Mouse (Mus musculus): ENCODE data around the gene Boll. TPM values are rescaled to one million over a fixed set of nuclear protein-coding genes. Genes with fewer than 3 reads are reported as not detected.
"Not testable (repeated sequence)": the region's sequence is repeated elsewhere in the genome, so short reads cannot be mapped to it uniquely, and the experiment has no call there.

Gene Boll
- polyA plus RNA-seq, 1 experiment from 2014 or later, result 0.32 TPM

DNA sequence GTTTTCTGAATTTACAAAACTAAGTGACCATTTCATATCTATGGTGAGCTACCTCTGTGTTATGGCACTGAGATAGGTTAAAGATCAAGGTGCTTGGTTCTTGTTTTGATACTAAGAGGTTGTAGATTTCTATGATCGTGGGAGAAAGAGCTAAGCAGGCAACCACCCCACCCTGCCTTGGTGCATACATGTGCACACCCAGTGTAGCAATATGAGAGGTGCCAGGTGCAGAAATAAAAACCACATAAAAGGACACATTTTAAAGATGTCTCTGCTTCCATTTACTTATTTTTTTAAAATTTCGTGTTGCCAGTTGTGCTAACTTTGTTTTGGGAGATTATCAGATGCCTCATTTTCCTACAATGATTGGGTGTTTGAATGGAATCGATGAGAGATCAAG is 9.4 kb upstream of the Boll start:
- Histone ChIP-seq H3K9me3 (no peaks in the 10 kb centered on the region), H3K9ac (no peak overlapping the region), H3K4me2 (no peak overlapping the region), H3K36me3 (no peaks in the 10 kb centered on the region), H3K4me3 (replicated peaks) (no peak overlapping the region), H3K27me3 (replicated peaks) (no peaks in the 10 kb centered on the region), H3K4me1 (no peaks in the 10 kb centered on the region), H3K27ac (no peak overlapping the region)
- ATAC-seq (ENCODE audit: insufficient read depth, low FRiP score, low read depth), result no peak
- WGBS, result 84% methylated on average over 3 of the region's 3 CpGs

DNA sequence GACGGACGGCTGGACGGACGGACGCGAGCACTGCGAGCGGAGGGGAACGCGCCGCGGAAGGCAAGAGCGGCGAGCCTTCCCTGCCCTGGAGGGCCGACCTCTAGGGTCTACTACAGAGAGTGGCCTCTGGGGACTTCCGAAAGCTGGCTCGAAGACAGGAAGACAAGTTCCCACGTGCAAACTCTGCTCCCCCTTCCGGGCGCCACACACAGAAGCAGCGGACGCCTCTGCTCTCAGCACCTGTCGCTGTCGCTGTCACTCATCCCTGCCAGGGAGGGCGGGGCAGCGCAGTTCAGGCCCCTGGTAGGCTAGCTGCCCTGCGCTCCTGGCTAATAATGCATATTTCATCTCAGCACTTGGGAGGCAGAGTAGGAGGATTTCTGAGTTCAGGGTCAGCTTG is 317 bp upstream of the Boll start:
- Histone ChIP-seq H3K9me3 (no peaks in the 10 kb centered on the region), H3K4me2 (peak overlapping the region; percentile 71), H3K27ac (no peak overlapping the region), H3K36me3 (no peaks in the 10 kb centered on the region), H3K4me3 (replicated peaks) (peak overlapping the region; percentile 46), H3K9ac (no peak overlapping the region), H3K27me3 (replicated peaks) (peaks cover 17% of the 10 kb centered on the region), H3K4me1 (peaks cover 5% of the 10 kb centered on the region; the same call in 1 of the 2 replicates)
- ATAC-seq (ENCODE audit: insufficient read depth, low FRiP score, low read depth), result peak; percentile 68; the same call in 1 of the 2 replicates
- 2% methylated on average over 26 of the region's 27 CpGs for WGBS

DNA sequence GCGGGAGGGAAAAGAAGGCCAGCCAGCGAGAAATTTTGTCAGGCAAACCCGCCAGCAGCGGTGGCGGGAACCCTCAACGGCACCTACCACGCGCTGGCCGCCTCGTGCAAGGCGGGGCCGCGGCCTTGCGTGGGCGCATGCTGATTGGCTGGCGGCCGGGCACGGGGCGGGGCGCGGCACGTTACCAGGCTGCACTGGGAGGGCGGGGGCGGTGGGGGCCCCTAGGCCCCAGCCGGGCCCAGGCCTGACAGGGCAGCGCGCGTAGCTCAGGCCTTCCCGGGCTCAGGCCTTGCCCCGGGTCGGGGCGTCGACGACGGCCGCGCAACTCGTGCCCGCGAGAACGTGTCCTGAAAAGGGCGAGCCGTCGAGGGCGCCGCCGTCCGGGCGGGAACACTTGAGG is 635 bp downstream of the Boll start:
- ATAC-seq (ENCODE audit: insufficient read depth, low FRiP score, low read depth), result no peak
- peak overlapping the region; percentile 71 for H3K4me2 ChIP-seq
- H3K9me3 ChIP-seq, result no peaks in the 10 kb centered on the region
- no peak overlapping the region for H3K9ac ChIP-seq
- peaks cover 5% of the 10 kb centered on the region; the same call in 1 of the 2 replicates for H3K4me1 ChIP-seq
- WGBS, result 45% methylated on average over 36 of the region's 49 CpGs
- no peaks in the 10 kb centered on the region for H3K36me3 ChIP-seq
- peaks cover 17% of the 10 kb centered on the region for H3K27me3 ChIP-seq (replicated peaks)
- peak overlapping the region; percentile 46 for H3K4me3 ChIP-seq (replicated peaks)
- H3K27ac ChIP-seq, result no peak overlapping the region

DNA sequence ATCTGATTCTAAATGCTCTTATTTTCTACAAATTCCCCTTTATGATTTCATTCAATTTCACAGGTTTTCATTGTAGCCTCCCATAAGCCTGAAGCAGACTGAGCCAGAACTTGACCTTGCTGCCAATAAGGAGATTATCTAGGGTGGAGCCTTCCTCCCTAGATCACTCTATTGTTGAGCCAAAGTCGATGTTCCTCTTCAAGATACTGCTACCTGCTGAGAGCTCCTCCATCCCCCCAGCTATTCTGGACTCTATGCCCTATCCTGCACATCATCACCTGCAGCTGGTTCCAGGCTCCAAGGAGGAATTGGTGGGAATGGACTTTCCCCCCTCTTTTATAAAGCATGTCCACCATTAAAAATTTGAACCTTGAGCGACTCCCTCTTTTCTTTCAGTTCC is 11.4 kb downstream of the Boll start:
- not testable (repeated sequence) for H3K4me1 ChIP-seq; H3K27ac ChIP-seq; H3K27me3 ChIP-seq (replicated peaks); H3K9me3 ChIP-seq; H3K36me3 ChIP-seq; H3K9ac ChIP-seq; H3K4me3 ChIP-seq (replicated peaks); H3K4me2 ChIP-seq; ATAC-seq (ENCODE audit: insufficient read depth, low FRiP score, low read depth)
- 70% methylated on average over 2 of the region's 2 CpGs for WGBS

DNA sequence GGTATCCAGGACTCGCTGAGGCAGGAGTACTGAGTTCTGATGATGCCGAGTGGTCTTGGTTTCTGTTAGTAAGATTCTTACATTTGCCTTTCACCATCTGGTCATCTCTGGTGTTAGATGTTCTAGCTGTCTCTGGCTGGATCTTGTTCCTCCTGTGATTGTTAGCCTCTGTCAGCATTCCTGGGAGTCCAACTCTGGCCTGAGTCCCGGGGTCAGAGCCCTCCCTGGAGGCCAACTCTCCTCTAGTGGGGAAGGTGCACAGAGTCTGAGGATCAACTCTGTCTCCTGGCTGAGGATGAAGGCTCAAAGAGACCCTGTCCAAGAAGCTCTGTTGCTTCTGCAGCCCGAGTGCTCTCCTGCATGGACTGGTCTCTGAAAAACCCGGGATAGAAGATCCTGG is 37.8 kb downstream of the Boll start:
- not testable (repeated sequence) for H3K27me3 ChIP-seq (replicated peaks); H3K9me3 ChIP-seq; ATAC-seq (ENCODE audit: insufficient read depth, low FRiP score, low read depth); H3K4me2 ChIP-seq; H3K9ac ChIP-seq; H3K4me1 ChIP-seq; H3K27ac ChIP-seq; H3K36me3 ChIP-seq; H3K4me3 ChIP-seq (replicated peaks)
- WGBS, result 78% methylated on average over 5 of the region's 5 CpGs

DNA sequence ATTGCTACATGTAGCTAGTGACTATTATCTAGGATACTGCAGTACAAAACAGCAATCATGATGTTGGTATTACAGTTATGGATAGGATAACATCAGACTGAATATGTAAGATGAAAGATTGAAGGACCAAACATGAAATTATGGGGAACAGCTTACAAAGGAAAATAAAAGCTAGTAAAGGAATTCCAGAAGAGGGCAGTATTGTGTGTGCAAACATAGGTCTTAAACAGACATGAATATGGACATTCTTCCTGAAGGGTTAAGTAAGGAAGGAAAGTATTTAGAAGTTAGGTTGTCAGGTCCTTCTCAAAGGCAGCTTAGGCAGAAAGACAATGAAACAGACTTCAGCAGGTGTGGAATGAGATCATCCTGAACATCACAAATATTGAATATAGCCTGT is 62.2 kb downstream of the Boll start:
- H3K9me3 ChIP-seq, result no peaks in the 10 kb centered on the region

DNA sequence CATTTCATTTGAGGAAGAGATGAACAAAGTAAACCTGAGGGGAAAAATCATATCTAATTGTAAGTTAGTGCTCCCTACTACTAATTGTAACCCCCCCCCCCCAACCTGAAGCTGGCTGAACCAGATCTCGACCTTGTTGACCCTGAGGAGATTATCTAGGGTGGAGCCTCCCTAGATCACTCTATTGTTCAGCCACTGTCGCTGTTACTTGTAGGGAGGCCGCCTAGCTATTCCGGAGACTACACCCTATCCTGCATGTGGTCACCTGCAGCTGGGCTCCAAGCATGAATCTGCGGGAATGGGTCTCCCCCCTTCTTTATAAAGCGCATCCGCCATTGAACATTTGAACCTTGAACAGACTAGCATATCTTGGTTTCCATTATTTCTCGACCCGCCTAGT is 84.2 kb downstream of the Boll start:
- H3K4me3 ChIP-seq (replicated peaks), result no peak overlapping the region
- H3K4me1 ChIP-seq, result no peaks in the 10 kb centered on the region
- no peak overlapping the region for H3K4me2 ChIP-seq
- H3K9ac ChIP-seq, result no peak overlapping the region
- no peak overlapping the region for H3K27ac ChIP-seq
- no peak for ATAC-seq (ENCODE audit: insufficient read depth, low FRiP score, low read depth)
- WGBS, result 75% methylated on average over 9 of the region's 9 CpGs
- no peaks in the 10 kb centered on the region for H3K27me3 ChIP-seq (replicated peaks)
- H3K9me3 ChIP-seq, result no peaks in the 10 kb centered on the region
- H3K36me3 ChIP-seq, result no peaks in the 10 kb centered on the region

More for the DNA sequence above, 62.2 kb downstream of the Boll start:
- no peak overlapping the region for H3K9ac ChIP-seq
- no peak for ATAC-seq (ENCODE audit: insufficient read depth, low FRiP score, low read depth)
- H3K27ac ChIP-seq, result no peak overlapping the region
- no peak overlapping the region for H3K4me2 ChIP-seq
- H3K27me3 ChIP-seq (replicated peaks), result no peaks in the 10 kb centered on the region
- H3K36me3 ChIP-seq, result no peaks in the 10 kb centered on the region
- no peaks in the 10 kb centered on the region for H3K4me1 ChIP-seq
- H3K4me3 ChIP-seq (replicated peaks), result no peak overlapping the region

DNA sequence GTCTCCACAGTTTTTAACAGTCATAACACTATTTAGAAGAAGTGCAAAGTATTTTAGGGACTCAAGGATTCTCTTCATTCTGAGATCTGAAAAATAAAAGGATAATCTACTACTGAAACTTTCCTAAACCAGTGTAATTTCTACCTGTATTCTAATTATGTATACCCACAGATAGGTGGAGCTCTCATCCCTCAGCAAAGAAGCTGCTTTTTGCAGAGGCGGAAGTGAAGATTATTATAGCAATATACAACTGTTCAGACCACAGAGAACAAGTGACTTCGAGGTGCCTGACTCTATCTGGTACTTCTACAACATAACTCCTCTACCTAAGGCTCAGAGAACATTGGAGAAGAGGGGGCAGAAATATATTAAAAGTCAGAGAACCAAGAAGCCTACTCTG is 97.8 kb downstream of the Boll start:
- ATAC-seq (ENCODE audit: insufficient read depth, low FRiP score, low read depth), result no peak
- no peak overlapping the region for H3K9ac ChIP-seq
- no peaks in the 10 kb centered on the region for H3K36me3 ChIP-seq
- H3K4me1 ChIP-seq, result no peaks in the 10 kb centered on the region
- H3K4me2 ChIP-seq, result no peak overlapping the region
- H3K27ac ChIP-seq, result no peak overlapping the region
- no peak overlapping the region for H3K4me3 ChIP-seq (replicated peaks)
- no peaks in the 10 kb centered on the region for H3K27me3 ChIP-seq (replicated peaks)
- H3K9me3 ChIP-seq, result no peaks in the 10 kb centered on the region
- WGBS, result 61% methylated on average over 2 of the region's 2 CpGs

DNA sequence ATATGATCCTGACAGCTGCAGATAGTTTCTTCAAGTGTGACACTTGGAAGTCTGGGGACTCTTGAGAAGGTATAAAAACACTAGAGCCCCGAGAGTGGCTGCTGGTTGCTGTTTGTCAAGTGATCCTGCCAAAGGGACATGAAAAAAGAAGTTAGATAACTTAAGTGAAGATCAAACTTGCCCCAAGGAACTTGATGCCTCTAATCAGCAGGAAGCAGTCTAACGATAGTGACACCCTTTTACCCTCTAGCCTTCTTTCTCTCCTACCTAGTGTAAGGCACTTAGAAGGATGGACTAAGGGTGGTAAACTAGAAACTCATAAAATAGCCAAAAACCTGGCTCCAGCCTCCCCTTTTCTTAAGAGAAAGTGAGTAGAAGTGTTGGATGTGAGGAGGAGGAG is 98.9 kb downstream of the Boll start:
- Histone ChIP-seq H3K27me3 (replicated peaks) (no peaks in the 10 kb centered on the region), H3K4me2 (no peak overlapping the region), H3K27ac (no peak overlapping the region), H3K4me1 (no peaks in the 10 kb centered on the region), H3K9me3 (no peaks in the 10 kb centered on the region), H3K9ac (no peak overlapping the region), H3K36me3 (no peaks in the 10 kb centered on the region), H3K4me3 (replicated peaks) (no peak overlapping the region)
- 32% methylated on average over 2 of the region's 2 CpGs for WGBS
- ATAC-seq (ENCODE audit: insufficient read depth, low FRiP score, low read depth), result no peak

DNA sequence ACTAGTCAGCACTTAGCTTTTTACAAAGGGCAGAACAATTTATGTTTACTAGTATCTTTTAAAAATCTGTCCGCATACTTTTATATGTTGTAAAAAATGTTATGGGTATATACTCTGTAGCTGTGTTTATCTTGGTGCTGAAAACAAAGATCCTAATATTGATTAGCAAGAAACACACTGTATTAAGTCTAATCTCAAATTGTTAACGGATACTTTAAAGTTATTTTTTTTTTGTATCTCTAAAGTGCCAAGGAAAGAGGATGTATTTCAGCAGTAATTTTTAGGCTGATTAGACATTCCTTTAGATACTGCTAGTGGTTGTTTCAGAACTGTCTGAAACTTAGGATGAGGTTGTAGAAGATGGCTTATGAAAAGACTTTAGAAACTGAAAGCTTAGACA is 116.9 kb downstream of the Boll start:
- WGBS, result 72% methylated on average over 2 of the region's 2 CpGs
- no peak for ATAC-seq (ENCODE audit: insufficient read depth, low FRiP score, low read depth)

DNA sequence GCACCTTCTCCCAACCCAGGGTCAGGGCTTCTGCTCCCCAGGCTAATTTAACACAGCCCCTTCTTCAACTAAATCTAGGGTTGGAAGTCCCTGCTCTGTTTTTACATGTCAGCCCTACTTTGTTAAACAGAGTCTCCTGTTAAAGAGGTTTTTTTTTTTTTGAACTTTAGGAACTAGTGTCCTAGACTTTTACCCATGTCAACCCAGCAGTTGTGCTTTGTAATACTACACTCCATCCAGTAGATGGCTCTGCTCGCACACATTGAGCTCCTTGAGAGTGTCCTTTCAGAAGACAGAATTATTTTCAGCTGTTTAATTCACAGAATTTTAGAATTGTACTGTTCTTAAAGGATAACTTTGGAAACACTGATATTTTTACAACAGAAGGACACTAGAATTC is 124.0 kb downstream of the Boll start:
- Histone ChIP-seq H3K27ac (no peak overlapping the region), H3K9me3 (no peaks in the 10 kb centered on the region), H3K27me3 (replicated peaks) (no peaks in the 10 kb centered on the region), H3K4me1 (peaks cover 13% of the 10 kb centered on the region), H3K4me2 (peak overlapping the region; percentile 92), H3K36me3 (no peaks in the 10 kb centered on the region), H3K9ac (no peak overlapping the region), H3K4me3 (replicated peaks) (peak overlapping the region; percentile 90; the same call in 1 of the 2 replicates)
- WGBS, result 4% methylated on average over 1 of the region's 1 CpGs
- ATAC-seq (ENCODE audit: insufficient read depth, low FRiP score, low read depth), result no peak

More for the DNA sequence above, 116.9 kb downstream of the Boll start:
- H3K9me3 ChIP-seq, result no peaks in the 10 kb centered on the region
- H3K4me3 ChIP-seq (replicated peaks), result no peak overlapping the region
- no peak overlapping the region for H3K9ac ChIP-seq
- H3K4me1 ChIP-seq, result no peaks in the 10 kb centered on the region
- H3K27ac ChIP-seq, result no peak overlapping the region
- H3K27me3 ChIP-seq (replicated peaks), result no peaks in the 10 kb centered on the region
- no peaks in the 10 kb centered on the region for H3K36me3 ChIP-seq
- H3K4me2 ChIP-seq, result no peak overlapping the region

DNA sequence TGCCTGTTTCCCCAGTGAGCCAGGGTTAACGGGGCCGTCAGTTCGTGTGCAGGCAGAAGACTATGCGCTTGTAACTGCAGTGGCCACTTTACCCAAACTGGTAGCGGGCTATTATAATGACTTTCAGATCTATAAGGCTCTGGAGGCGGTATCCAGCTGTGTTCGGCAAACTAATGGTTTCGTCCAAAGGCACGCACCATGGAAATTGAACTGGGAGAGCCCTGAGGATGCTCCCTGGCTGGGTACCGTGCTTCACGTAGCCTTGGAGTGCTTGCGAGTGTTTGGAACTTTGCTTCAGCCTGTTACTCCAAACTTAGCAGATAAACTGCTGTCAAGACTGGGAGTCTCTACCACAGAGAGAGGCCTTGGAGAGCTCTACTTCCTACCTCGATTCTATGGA is 124.8 kb downstream of the Boll start:
- Histone ChIP-seq H3K27ac (no peak overlapping the region), H3K27me3 (replicated peaks) (no peaks in the 10 kb centered on the region), H3K4me1 (peaks cover 13% of the 10 kb centered on the region), H3K9me3 (no peaks in the 10 kb centered on the region), H3K4me3 (replicated peaks) (peak overlapping the region; percentile 90), H3K9ac (peak overlapping the region; percentile 69; the same call in 1 of the 2 replicates), H3K36me3 (no peaks in the 10 kb centered on the region), H3K4me2 (peak overlapping the region; percentile 92)
- ATAC-seq (ENCODE audit: insufficient read depth, low FRiP score, low read depth), result no peak
- WGBS, result 37% methylated on average over 13 of the region's 13 CpGs

DNA sequence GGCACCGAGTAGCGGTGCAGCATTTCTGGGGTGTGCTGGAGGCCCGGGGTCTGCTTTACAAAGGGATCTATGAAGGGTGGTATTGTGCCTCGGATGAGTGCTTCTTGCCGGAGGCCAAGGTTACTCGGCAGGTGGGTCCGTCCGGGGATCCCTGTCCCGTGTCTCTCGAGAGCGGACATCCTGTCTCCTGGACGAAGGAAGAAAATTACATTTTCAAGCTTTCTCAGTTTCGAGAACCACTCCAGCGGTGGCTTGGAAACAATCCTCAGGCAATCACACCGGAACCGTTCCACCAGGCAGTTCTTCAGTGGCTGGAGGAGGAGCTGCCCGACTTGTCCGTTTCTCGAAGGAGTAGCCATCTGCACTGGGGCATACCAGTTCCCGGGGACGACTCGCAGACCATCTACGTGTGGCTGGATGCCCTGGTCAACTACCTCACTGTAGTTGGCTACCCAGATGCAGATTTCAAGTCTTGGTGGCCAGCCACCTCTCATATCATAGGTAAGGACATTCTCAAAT is 125.6 kb downstream of the Boll start:
- no peak for ATAC-seq (ENCODE audit: insufficient read depth, low FRiP score, low read depth)
- under 1% methylated on average over 23 of the region's 23 CpGs for WGBS

More for the DNA sequence above, 125.6 kb downstream of the Boll start:
- Histone ChIP-seq H3K9ac (peak overlapping the region; percentile 69), H3K36me3 (no peaks in the 10 kb centered on the region), H3K4me1 (peaks cover 13% of the 10 kb centered on the region), H3K9me3 (no peaks in the 10 kb centered on the region), H3K4me3 (replicated peaks) (peak overlapping the region; percentile 90), H3K27ac (peak overlapping the region; percentile 75; the same call in 1 of the 2 replicates), H3K4me2 (peak overlapping the region; percentile 92), H3K27me3 (replicated peaks) (no peaks in the 10 kb centered on the region)

All from stomach, embryonic 15.5 days (tissue).